Mouse (Mus musculus): Measurements from ENCODE around the gene Tshz2. TPM values are rescaled to one million over a fixed set of nuclear protein-coding genes. Genes with fewer than 3 reads are reported as not detected.
A peak's percentile ranks its signal among the peaks of the same experiment; 100 is the strongest.

Gene Tshz2
- polyA plus RNA-seq, 1 experiment from 2014 or later = 36.3 TPM

GRCm38 (mm10) chr2:170009729-170010128 is 376.9 kb downstream of the Tshz2 start:
- H3K9me3 ChIP-seq = no peaks in the 10 kb centered on the region
- peak overlapping the region; percentile 39 for H3K4me2 ChIP-seq
- peaks cover 20% of the 10 kb centered on the region for H3K4me1 ChIP-seq (replicated peaks)
- 10% methylated on average over 11 of the region's 11 CpGs for WGBS
- no peaks in the 10 kb centered on the region for H3K27me3 ChIP-seq
- H3K36me3 ChIP-seq = no peaks in the 10 kb centered on the region
- H3K9ac ChIP-seq = no peak overlapping the region
- peak; percentile 62 for ATAC-seq (ENCODE audit: low FRiP score, low read depth)
- 0 out of 2 replicates have a peak overlapping the region, but pooled peaks have one; percentile 47 for H3K27ac ChIP-seq (replicated peaks)
- peak overlapping the region; percentile 9; the same call in 1 of the 2 replicates for H3K4me3 ChIP-seq

DNA sequence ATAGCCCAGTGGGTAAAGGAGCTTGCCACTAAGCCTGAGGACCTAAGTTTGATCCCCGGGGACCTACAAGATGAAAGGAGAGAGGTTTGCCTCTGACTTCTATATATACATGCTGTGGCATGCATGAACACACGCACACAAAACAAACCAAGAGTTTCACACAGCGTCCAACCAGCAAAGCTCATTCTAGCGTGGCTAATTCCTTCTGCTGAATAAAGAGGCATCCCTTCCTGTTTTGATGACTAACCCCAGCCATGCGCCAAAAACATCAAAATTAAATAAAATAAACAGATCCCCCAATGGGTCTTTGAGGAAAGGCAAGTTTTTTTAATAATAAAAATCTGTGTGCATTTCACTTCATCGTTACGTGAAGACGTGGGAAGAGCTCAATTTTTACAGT is 379.0 kb downstream of the Tshz2 start:
- H3K9me3 ChIP-seq = no peaks in the 10 kb centered on the region
- WGBS = 38% methylated on average over 8 of the region's 8 CpGs
- no peaks in the 10 kb centered on the region for H3K27me3 ChIP-seq
- no peak overlapping the region for H3K4me3 ChIP-seq
- H3K27ac ChIP-seq (replicated peaks) = no peak overlapping the region
- peaks cover 20% of the 10 kb centered on the region for H3K4me1 ChIP-seq (replicated peaks)
- no peak overlapping the region for H3K4me2 ChIP-seq
- H3K36me3 ChIP-seq = no peaks in the 10 kb centered on the region
- H3K9ac ChIP-seq = no peak overlapping the region
- no peak for ATAC-seq (ENCODE audit: low FRiP score, low read depth)

GRCm38 (mm10) chr2:170017302-170017701 is 384.5 kb downstream of the Tshz2 start:
- no peak overlapping the region for H3K4me2 ChIP-seq
- H3K9ac ChIP-seq = no peak overlapping the region
- H3K4me3 ChIP-seq = no peak overlapping the region
- no peaks in the 10 kb centered on the region for H3K9me3 ChIP-seq
- H3K27me3 ChIP-seq = no peaks in the 10 kb centered on the region
- ATAC-seq (ENCODE audit: low FRiP score, low read depth) = peak; percentile 51; the same call in 1 of the 2 replicates
- H3K36me3 ChIP-seq = no peaks in the 10 kb centered on the region
- 31% methylated on average over 6 of the region's 6 CpGs for WGBS
- H3K4me1 ChIP-seq (replicated peaks) = peaks cover 7% of the 10 kb centered on the region; the same call in 1 of the 2 replicates
- no peak overlapping the region for H3K27ac ChIP-seq (replicated peaks)

DNA sequence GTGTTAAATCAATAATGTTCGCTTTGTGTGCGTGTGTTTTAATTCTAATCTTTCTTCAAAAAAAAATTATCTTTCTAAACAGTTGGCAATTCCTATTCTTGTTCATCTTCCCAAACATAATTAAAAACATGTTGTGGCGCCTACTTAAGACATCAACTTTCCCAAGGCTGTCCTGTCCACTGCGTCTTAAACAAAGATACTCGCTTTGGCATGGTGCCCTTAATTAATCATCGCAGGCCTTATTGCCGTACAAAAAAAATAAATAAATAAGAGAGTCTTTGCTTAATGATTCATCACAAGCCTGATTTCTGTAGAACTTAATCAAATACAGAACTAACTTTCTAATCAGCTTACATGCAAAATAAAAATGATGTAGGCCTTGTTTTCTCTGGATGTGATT is 385.1 kb downstream of the Tshz2 start:
- ATAC-seq (ENCODE audit: low FRiP score, low read depth) = no peak
- Histone ChIP-seq H3K27me3 (no peaks in the 10 kb centered on the region), H3K9me3 (no peaks in the 10 kb centered on the region), H3K9ac (no peak overlapping the region), H3K4me2 (no peak overlapping the region), H3K4me1 (replicated peaks) (0 out of 2 replicates have a peak, but pooled peaks cover 6% of the 10 kb centered on the region), H3K4me3 (no peak overlapping the region), H3K36me3 (no peaks in the 10 kb centered on the region), H3K27ac (replicated peaks) (no peak overlapping the region)
- 65% methylated on average over 7 of the region's 7 CpGs for WGBS

- no peak overlapping the region for H3K27ac ChIP-seq (replicated peaks)
- ATAC-seq (ENCODE audit: low FRiP score, low read depth) = no peak
- H3K9me3 ChIP-seq = no peaks in the 10 kb centered on the region
- WGBS = 76% methylated on average over 5 of the region's 5 CpGs
- H3K4me3 ChIP-seq = no peak overlapping the region
- no peak overlapping the region for H3K4me2 ChIP-seq
- H3K4me1 ChIP-seq (replicated peaks) = 0 out of 2 replicates have a peak, but pooled peaks cover 4% of the 10 kb centered on the region
- no peaks in the 10 kb centered on the region for H3K36me3 ChIP-seq
- no peak overlapping the region for H3K9ac ChIP-seq
- no peaks in the 10 kb centered on the region for H3K27me3 ChIP-seq
Observed at GRCm38 (mm10) chr2:170022953-170023352, 390.1 kb downstream of the Tshz2 start.

DNA sequence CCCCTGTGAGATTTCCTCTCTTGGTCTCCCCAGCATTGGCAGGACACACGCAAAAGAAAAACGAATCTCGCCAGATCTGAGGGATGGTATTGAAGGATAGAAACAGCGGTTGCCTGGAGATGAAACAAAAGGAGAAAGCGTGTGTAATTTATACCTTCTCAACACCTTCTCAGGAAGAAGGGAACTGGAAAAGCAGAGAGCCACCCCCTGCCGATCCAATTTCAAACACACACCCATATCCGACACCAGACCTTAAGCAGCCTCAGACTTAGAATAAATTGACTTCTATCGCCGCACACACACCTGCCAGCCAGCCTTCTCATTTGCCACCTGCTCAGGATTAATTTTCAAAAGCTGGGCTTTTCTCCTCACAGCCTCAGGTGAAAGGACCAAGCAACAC is 390.9 kb downstream of the Tshz2 start:
- Histone ChIP-seq H3K36me3 (no peaks in the 10 kb centered on the region), H3K4me3 (no peak overlapping the region), H3K27me3 (no peaks in the 10 kb centered on the region), H3K9ac (no peak overlapping the region), H3K4me2 (no peak overlapping the region), H3K27ac (replicated peaks) (no peak overlapping the region), H3K9me3 (no peaks in the 10 kb centered on the region), H3K4me1 (replicated peaks) (0 out of 2 replicates have a peak, but pooled peaks cover 8% of the 10 kb centered on the region)
- 68% methylated on average over 9 of the region's 9 CpGs for WGBS
- ATAC-seq (ENCODE audit: low FRiP score, low read depth) = no peak

- Histone ChIP-seq H3K4me1 (replicated peaks) (0 out of 2 replicates have a peak, but pooled peaks cover 9% of the 10 kb centered on the region), H3K27me3 (no peaks in the 10 kb centered on the region), H3K9ac (no peak overlapping the region), H3K27ac (replicated peaks) (no peak overlapping the region), H3K36me3 (no peaks in the 10 kb centered on the region), H3K4me2 (no peak overlapping the region), H3K4me3 (no peak overlapping the region), H3K9me3 (no peaks in the 10 kb centered on the region)
- 93% methylated on average over 8 of the region's 8 CpGs for WGBS
- ATAC-seq (ENCODE audit: low FRiP score, low read depth) = no peak
Observed at GRCm38 (mm10) chr2:170024939-170025338, 392.1 kb downstream of the Tshz2 start.

- Histone ChIP-seq H3K4me3 (no peak overlapping the region), H3K4me2 (no peak overlapping the region), H3K4me1 (replicated peaks) (0 out of 2 replicates have a peak, but pooled peaks cover 9% of the 10 kb centered on the region), H3K27me3 (no peaks in the 10 kb centered on the region), H3K36me3 (no peaks in the 10 kb centered on the region), H3K9me3 (no peaks in the 10 kb centered on the region), H3K9ac (no peak overlapping the region), H3K27ac (replicated peaks) (no peak overlapping the region)
- no peak for ATAC-seq (ENCODE audit: low FRiP score, low read depth)
- 95% methylated on average over 6 of the region's 6 CpGs for WGBS
Observed at GRCm38 (mm10) chr2:170025896-170026295, 393.1 kb downstream of the Tshz2 start.

GRCm38 (mm10) chr2:170027837-170028236 is 395.0 kb downstream of the Tshz2 start:
- no peak overlapping the region for H3K9ac ChIP-seq
- H3K27ac ChIP-seq (replicated peaks) = no peak overlapping the region
- H3K4me3 ChIP-seq = no peak overlapping the region
- no peaks in the 10 kb centered on the region for H3K27me3 ChIP-seq
- H3K36me3 ChIP-seq = no peaks in the 10 kb centered on the region
- ATAC-seq (ENCODE audit: low FRiP score, low read depth) = no peak
- H3K4me2 ChIP-seq = no peak overlapping the region
- no peaks in the 10 kb centered on the region for H3K9me3 ChIP-seq
- H3K4me1 ChIP-seq (replicated peaks) = 0 out of 2 replicates have a peak, but pooled peaks cover 9% of the 10 kb centered on the region
- WGBS = 87% methylated on average over 7 of the region's 7 CpGs

DNA sequence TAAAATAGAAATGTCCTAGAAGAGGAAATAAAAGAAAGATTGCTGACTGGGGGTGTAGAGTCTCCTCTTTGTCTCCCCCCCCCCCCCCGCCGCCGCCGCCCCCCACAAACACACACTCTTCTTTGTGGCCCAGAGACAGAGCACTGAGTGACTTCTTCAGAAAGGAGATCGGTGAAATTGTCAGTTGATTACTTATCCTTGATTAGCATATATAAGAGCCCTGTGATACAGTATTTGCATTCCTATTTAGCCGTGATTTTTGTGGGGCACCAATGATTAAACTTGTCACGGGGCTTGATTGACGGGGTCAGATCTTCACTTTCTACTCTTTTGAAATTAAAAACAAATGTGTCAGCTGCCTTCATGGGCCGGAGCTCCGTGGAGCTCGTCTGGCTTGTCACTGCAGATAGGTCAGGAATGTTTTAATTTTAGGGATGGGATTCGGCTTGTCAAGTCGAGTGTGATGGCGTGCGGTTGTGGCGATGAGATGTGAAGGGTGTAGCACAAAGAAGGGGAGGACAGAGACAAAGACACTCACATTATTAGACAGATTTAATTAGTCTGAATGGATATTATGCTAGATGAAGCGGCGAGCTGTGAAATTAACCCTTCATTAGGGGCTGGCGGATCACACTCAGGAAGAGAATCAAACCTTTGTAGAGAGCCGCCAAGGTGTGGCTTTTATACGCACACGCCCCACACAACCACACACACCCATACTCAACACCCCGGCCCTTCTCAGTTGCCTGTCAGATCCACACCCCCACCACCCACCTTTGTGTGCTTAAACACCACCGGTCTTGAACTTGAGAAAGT is 395.9 kb downstream of the Tshz2 start:
- H3K9me3 ChIP-seq = no peaks in the 10 kb centered on the region
- no peaks in the 10 kb centered on the region for H3K27me3 ChIP-seq
- 0 out of 2 replicates have a peak, but pooled peaks cover 4% of the 10 kb centered on the region for H3K4me1 ChIP-seq (replicated peaks)
- WGBS = 40% methylated on average over 22 of the region's 24 CpGs
- H3K4me3 ChIP-seq = no peak overlapping the region
- 0 out of 2 replicates have a peak overlapping the region, but pooled peaks have one; percentile 10 for H3K27ac ChIP-seq (replicated peaks)
- H3K4me2 ChIP-seq = peak overlapping the region; percentile 34
- H3K36me3 ChIP-seq = no peaks in the 10 kb centered on the region
- no peak overlapping the region for H3K9ac ChIP-seq
- ATAC-seq (ENCODE audit: low FRiP score, low read depth) = peak; percentile 48; the same call in 1 of the 2 replicates

DNA sequence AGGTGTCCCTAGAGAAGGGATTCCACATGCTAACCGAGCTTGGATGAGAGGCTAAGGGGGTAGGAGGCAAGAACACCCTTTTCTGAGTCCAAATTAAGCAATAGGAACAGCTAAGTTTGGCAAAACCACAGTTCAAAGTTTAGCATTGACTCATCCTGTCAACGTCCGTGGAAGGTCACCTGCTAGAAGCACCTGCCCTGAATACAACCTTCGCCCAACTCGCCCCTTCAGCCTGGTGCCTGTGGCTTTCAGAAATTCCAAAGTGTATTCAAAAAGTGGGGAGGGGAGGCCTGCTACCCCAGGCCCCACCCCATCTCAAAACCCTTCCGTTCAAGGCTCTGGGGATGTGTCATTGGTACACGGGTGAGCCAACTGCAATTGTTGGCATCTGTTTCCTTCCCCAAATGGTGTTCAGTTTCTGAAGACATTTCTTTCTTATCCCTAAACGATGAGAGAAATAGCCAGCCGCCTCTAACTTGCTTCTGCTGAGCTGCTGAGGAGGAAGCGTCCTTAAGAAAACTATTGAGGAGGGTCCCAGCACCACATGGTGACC is 396.6 kb downstream of the Tshz2 start:
- Histone ChIP-seq H3K9ac (no peak overlapping the region), H3K9me3 (no peaks in the 10 kb centered on the region), H3K4me2 (peak overlapping the region; percentile 34; the same call in 1 of the 2 replicates), H3K36me3 (no peaks in the 10 kb centered on the region), H3K4me1 (replicated peaks) (0 out of 2 replicates have a peak, but pooled peaks cover 4% of the 10 kb centered on the region), H3K27me3 (no peaks in the 10 kb centered on the region), H3K4me3 (no peak overlapping the region), H3K27ac (replicated peaks) (no peak overlapping the region)
- 72% methylated on average over 10 of the region's 10 CpGs for WGBS
- no peak for ATAC-seq (ENCODE audit: low FRiP score, low read depth)

DNA sequence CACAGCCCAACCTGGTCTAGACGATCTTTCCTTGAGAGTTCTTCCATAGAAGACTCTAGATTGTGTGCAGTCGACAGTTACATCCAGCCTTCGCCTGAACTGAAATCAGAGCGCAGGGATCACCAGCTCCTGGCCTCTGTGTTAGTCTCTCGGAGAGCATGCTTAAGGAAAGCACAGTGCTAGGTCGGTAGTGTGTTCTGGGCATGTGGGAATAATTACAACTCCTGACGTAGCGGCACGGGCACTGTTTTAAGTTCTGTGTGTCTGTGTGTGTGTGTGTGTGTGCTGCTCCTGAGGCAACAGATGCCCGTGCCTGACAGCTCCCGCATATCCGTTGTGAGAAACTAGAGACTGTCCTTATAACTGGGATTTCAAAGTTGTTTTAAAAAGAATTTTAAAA is 398.4 kb downstream of the Tshz2 start:
- H3K9me3 ChIP-seq = no peaks in the 10 kb centered on the region
- H3K27ac ChIP-seq (replicated peaks) = no peak overlapping the region
- H3K27me3 ChIP-seq = no peaks in the 10 kb centered on the region
- 94% methylated on average over 12 of the region's 12 CpGs for WGBS
- H3K9ac ChIP-seq = no peak overlapping the region
- H3K4me3 ChIP-seq = no peak overlapping the region
- H3K4me2 ChIP-seq = no peak overlapping the region
- H3K4me1 ChIP-seq (replicated peaks) = peaks cover 4% of the 10 kb centered on the region; the same call in 1 of the 2 replicates
- ATAC-seq (ENCODE audit: low FRiP score, low read depth) = no peak
- no peaks in the 10 kb centered on the region for H3K36me3 ChIP-seq
